Mouse (Mus musculus): ENCODE results near the gene Igsf8. TPM values are rescaled to one million over a fixed set of nuclear protein-coding genes. Genes with fewer than 3 reads are reported as not detected.

Gene Igsf8
- polyA plus RNA-seq, 1 experiment from 2014 or later: 46.1 TPM

GRCm38 (mm10) chr1:172328461-172328860 lies 67.0 kb downstream of the Igsf8 start:
- no peak overlapping the region for H3K4me3 ChIP-seq (replicated peaks)
- H3K9me3 ChIP-seq: no peaks in the 10 kb centered on the region
- ATAC-seq: no peak
- H3K36me3 ChIP-seq: no peaks in the 10 kb centered on the region
- no peak overlapping the region for H3K27ac ChIP-seq
- peaks cover 7% of the 10 kb centered on the region; the same call in 1 of the 2 replicates for H3K4me1 ChIP-seq (replicated peaks)
- H3K4me2 ChIP-seq (replicated peaks): no peak overlapping the region
- 69% methylated on average over 7 of the region's 7 CpGs for WGBS
- H3K9ac ChIP-seq: no peak overlapping the region
- H3K27me3 ChIP-seq (replicated peaks): peaks cover 59% of the 10 kb centered on the region

- H3K27me3 ChIP-seq (replicated peaks): peaks cover 65% of the 10 kb centered on the region
- H3K36me3 ChIP-seq: no peaks in the 10 kb centered on the region
- H3K4me3 ChIP-seq (replicated peaks): no peak within 1 kb of the TSS
- 36% methylated on average over 9 of the region's 9 CpGs for WGBS
- H3K4me1 ChIP-seq (replicated peaks): peaks cover 7% of the 10 kb centered on the region; the same call in 1 of the 2 replicates
- H3K27ac ChIP-seq: no peak within 1 kb of the TSS
- H3K4me2 ChIP-seq (replicated peaks): no peak within 1 kb of the TSS
- no peak for ATAC-seq
- no peak within 1 kb of the TSS for H3K9ac ChIP-seq
- no peaks in the 10 kb centered on the region for H3K9me3 ChIP-seq
These were observed 67.7 kb downstream of the Igsf8 start, which contains the start of gene Kcnj9 for GRCm38 (mm10) chr1:172329131-172329530. Kcnj9 (minus strand) TSS chr1:172329318.

- H3K9ac ChIP-seq: no peak overlapping the region
- H3K27ac ChIP-seq: no peak overlapping the region
- no peak overlapping the region for H3K4me3 ChIP-seq (replicated peaks)
- H3K4me2 ChIP-seq (replicated peaks): no peak overlapping the region
- no peak for ATAC-seq
- WGBS: 70% methylated on average over 6 of the region's 6 CpGs
- H3K36me3 ChIP-seq: no peaks in the 10 kb centered on the region
- no peaks in the 10 kb centered on the region for H3K9me3 ChIP-seq
- H3K27me3 ChIP-seq (replicated peaks): peaks cover 65% of the 10 kb centered on the region
- H3K4me1 ChIP-seq (replicated peaks): peaks cover 7% of the 10 kb centered on the region; the same call in 1 of the 2 replicates
These were observed 68.2 kb downstream of the Igsf8 start for GRCm38 (mm10) chr1:172329616-172330015.

GRCm38 (mm10) chr1:172331422-172331947 lies 70.0 kb downstream of the Igsf8 start:
- Histone ChIP-seq H3K27ac (no peak overlapping the region), H3K9me3 (no peaks in the 10 kb centered on the region), H3K4me2 (replicated peaks) (no peak overlapping the region), H3K27me3 (replicated peaks) (peaks cover 50% of the 10 kb centered on the region), H3K4me3 (replicated peaks) (no peak overlapping the region), H3K4me1 (replicated peaks) (peaks cover under 1% of the 10 kb centered on the region; the same call in 1 of the 2 replicates), H3K36me3 (no peaks in the 10 kb centered on the region), H3K9ac (no peak overlapping the region)
- no peak for ATAC-seq
- WGBS: 78% methylated on average over 8 of the region's 8 CpGs

- no peak overlapping the region for H3K9ac ChIP-seq
- H3K4me3 ChIP-seq (replicated peaks): no peak overlapping the region
- 80% methylated on average over 2 of the region's 2 CpGs for WGBS
- H3K4me1 ChIP-seq (replicated peaks): no peaks in the 10 kb centered on the region
- no peak for ATAC-seq
- H3K27me3 ChIP-seq (replicated peaks): peaks cover 36% of the 10 kb centered on the region
- no peaks in the 10 kb centered on the region for H3K9me3 ChIP-seq
- no peak overlapping the region for H3K27ac ChIP-seq
- H3K36me3 ChIP-seq: no peaks in the 10 kb centered on the region
- no peak overlapping the region for H3K4me2 ChIP-seq (replicated peaks)
These were observed 71.5 kb downstream of the Igsf8 start for GRCm38 (mm10) chr1:172332925-172333324.

GRCm38 (mm10) chr1:172333512-172333911 lies 72.1 kb downstream of the Igsf8 start:
- Histone ChIP-seq H3K9ac (no peak overlapping the region), H3K4me3 (replicated peaks) (no peak overlapping the region), H3K27me3 (replicated peaks) (peaks cover 30% of the 10 kb centered on the region), H3K4me2 (replicated peaks) (no peak overlapping the region), H3K27ac (no peak overlapping the region), H3K9me3 (no peaks in the 10 kb centered on the region), H3K36me3 (no peaks in the 10 kb centered on the region), H3K4me1 (replicated peaks) (no peaks in the 10 kb centered on the region)
- ATAC-seq: no peak
- WGBS: 16% methylated on average over 3 of the region's 3 CpGs

GRCm38 (mm10) chr1:172335804-172336203 lies 74.4 kb downstream of the Igsf8 start:
- no peak overlapping the region for H3K9ac ChIP-seq
- ATAC-seq: no peak
- H3K27ac ChIP-seq: no peak overlapping the region
- no peaks in the 10 kb centered on the region for H3K9me3 ChIP-seq
- no peak overlapping the region for H3K4me3 ChIP-seq (replicated peaks)
- H3K36me3 ChIP-seq: no peaks in the 10 kb centered on the region
- WGBS: 71% methylated on average over 15 of the region's 15 CpGs
- H3K4me1 ChIP-seq (replicated peaks): peaks cover 5% of the 10 kb centered on the region; the same call in 1 of the 2 replicates
- peaks cover 22% of the 10 kb centered on the region for H3K27me3 ChIP-seq (replicated peaks)
- H3K4me2 ChIP-seq (replicated peaks): no peak overlapping the region

- Histone ChIP-seq H3K36me3 (no peaks in the 10 kb centered on the region), H3K9ac (no peak overlapping the region), H3K27ac (no peak overlapping the region), H3K4me3 (replicated peaks) (no peak overlapping the region), H3K27me3 (replicated peaks) (peaks cover 35% of the 10 kb centered on the region), H3K4me1 (replicated peaks) (peaks cover 14% of the 10 kb centered on the region; the same call in 1 of the 2 replicates), H3K9me3 (no peaks in the 10 kb centered on the region), H3K4me2 (replicated peaks) (no peak overlapping the region)
- ATAC-seq: no peak
- WGBS: 43% methylated on average over 2 of the region's 2 CpGs
These were observed 76.2 kb downstream of the Igsf8 start for GRCm38 (mm10) chr1:172337411-172338185.

- no peak within 1 kb of the TSS for H3K27ac ChIP-seq
These were observed 79.4 kb downstream of the Igsf8 start, which contains the start of gene Kcnj10 for GRCm38 (mm10) chr1:172340729-172341321. Kcnj10 (plus strand) TSS chr1:172341210.

GRCm38 (mm10) chr1:172341386-172341785 lies 79.9 kb downstream of the Igsf8 start:
- Histone ChIP-seq H3K4me2 (replicated peaks) (peak overlapping the region; percentile 88), H3K27me3 (replicated peaks) (peaks cover 31% of the 10 kb centered on the region), H3K4me1 (replicated peaks) (peaks cover 14% of the 10 kb centered on the region; the same call in 1 of the 2 replicates), H3K4me3 (replicated peaks) (peak overlapping the region; percentile 45), H3K36me3 (no peaks in the 10 kb centered on the region), H3K27ac (no peak overlapping the region), H3K9me3 (no peaks in the 10 kb centered on the region), H3K9ac (peak overlapping the region; percentile 5; the same call in 1 of the 2 replicates)
- ATAC-seq: peak; percentile 15; the same call in 1 of the 2 replicates
- 15% methylated on average over 10 of the region's 10 CpGs for WGBS

More at GRCm38 (mm10) chr1:172340729-172341321, 79.4 kb downstream of the Igsf8 start, which contains the start of gene Kcnj10:
- peaks cover 34% of the 10 kb centered on the region for H3K27me3 ChIP-seq (replicated peaks)
- peak within 1 kb of the TSS; percentile 88 for H3K4me2 ChIP-seq (replicated peaks)
- WGBS: 2% methylated on average over 38 of the region's 38 CpGs
- peak; percentile 95 for ATAC-seq
- peak within 1 kb of the TSS; percentile 45 for H3K4me3 ChIP-seq (replicated peaks)
- no peaks in the 10 kb centered on the region for H3K36me3 ChIP-seq
- peak within 1 kb of the TSS; percentile 5; the same call in 1 of the 2 replicates for H3K9ac ChIP-seq
- H3K9me3 ChIP-seq: no peaks in the 10 kb centered on the region
- H3K4me1 ChIP-seq (replicated peaks): peaks cover 14% of the 10 kb centered on the region; the same call in 1 of the 2 replicates

GRCm38 (mm10) chr1:172342729-172343128 lies 81.3 kb downstream of the Igsf8 start:
- WGBS: 83% methylated on average over 3 of the region's 3 CpGs
- Histone ChIP-seq H3K4me1 (replicated peaks) (peaks cover 14% of the 10 kb centered on the region; the same call in 1 of the 2 replicates), H3K27me3 (replicated peaks) (peaks cover 31% of the 10 kb centered on the region), H3K4me2 (replicated peaks) (no peak overlapping the region), H3K27ac (no peak overlapping the region), H3K4me3 (replicated peaks) (no peak overlapping the region), H3K36me3 (no peaks in the 10 kb centered on the region), H3K9me3 (no peaks in the 10 kb centered on the region), H3K9ac (no peak overlapping the region)
- ATAC-seq: no peak

- Histone ChIP-seq H3K4me2 (replicated peaks) (no peak overlapping the region), H3K4me1 (replicated peaks) (peaks cover 14% of the 10 kb centered on the region; the same call in 1 of the 2 replicates), H3K9me3 (no peaks in the 10 kb centered on the region), H3K27me3 (replicated peaks) (peaks cover 31% of the 10 kb centered on the region), H3K27ac (no peak overlapping the region), H3K36me3 (no peaks in the 10 kb centered on the region), H3K4me3 (replicated peaks) (no peak overlapping the region), H3K9ac (no peak overlapping the region)
- ATAC-seq: no peak
- WGBS: 56% methylated on average over 3 of the region's 3 CpGs
These were observed 82.5 kb downstream of the Igsf8 start for GRCm38 (mm10) chr1:172343914-172344313.

All from intestine, embryonic 15.5 days (tissue).